Mouse (Mus musculus) CH12.LX (cell line): ENCODE data around the gene Pkib. TPM values are rescaled to one million over a fixed set of nuclear protein-coding genes. Genes with fewer than 3 reads are reported as not detected.

ENCODE experiments used
- DNase-seq: peaks from one replicate; pipeline ENCODE4 v3.0.0-alpha.2; 2013; ENCODE audit errors: extremely low read depth
- H3K27ac ChIP-seq: 2 replicates; pipeline ENCODE4 v1.5.1; 2012; ENCODE audit warnings: low read depth, mild to moderate bottlenecking, control low read depth, moderate library complexity; ENCODE audit not compliant: insufficient read depth
- H3K27me3 ChIP-seq: replicated peaks from 2 replicates; pipeline ENCODE3; 2012; ENCODE audit warnings: inconsistent platforms
- H3K36me3 ChIP-seq, 2 experiments: replicated peaks in 1 of 2; 2 replicates each; pipeline versions ENCODE3 to v1.6.1; 2012; ENCODE audit warnings: inconsistent platforms in 1 of 2, low read length in 1 of 2, mild to moderate bottlenecking in 1 of 2, mixed read lengths in 1 of 2, moderate library complexity in 1 of 2; ENCODE audit not compliant: control insufficient read depth in 1 of 2, insufficient read depth in 1 of 2
- H3K4me1 ChIP-seq, 2 experiments: 2 replicates each; pipeline ENCODE4 v1.6.1; 2012; ENCODE audit warnings: inconsistent platforms in 1 of 2, moderate library complexity in 1 of 2; ENCODE audit not compliant: insufficient read depth in 2 of 2, control insufficient read depth in 1 of 2
- H3K4me2 ChIP-seq: 2 replicates; pipeline ENCODE4 v1.6.1; 2012; ENCODE audit warnings: low read depth, mild to moderate bottlenecking, control low read depth; ENCODE audit not compliant: poor library complexity, insufficient read depth, severe bottlenecking
- H3K4me3 ChIP-seq, 3 experiments: fragments of 150-350 bp in 1 of 3; sonication (generic) in 1 of 3; replicated peaks in 1 of 3; 2 replicates each; pipeline versions ENCODE3 to v1.5.1; 2011 to 2012; ENCODE audit warnings: low read depth in 2 of 3, low read length in 2 of 3, mild to moderate bottlenecking in 2 of 3, moderate library complexity in 2 of 3, control low read depth in 1 of 3, improper control_type of control experiment in 1 of 3, inconsistent platforms in 1 of 3, mixed read lengths in 1 of 3; ENCODE audit not compliant: poor library complexity in 1 of 3
- H3K79me2 ChIP-seq: replicated peaks from 2 replicates; pipeline ENCODE4 v1.6.1; 2012; ENCODE audit warnings: mild to moderate bottlenecking, moderate library complexity; ENCODE audit not compliant: control insufficient read depth, poor library complexity, insufficient read depth, severe bottlenecking; ENCODE audit errors: extremely low read depth
- H3K9ac ChIP-seq: 2 replicates; pipeline ENCODE4 v1.6.1; 2012; ENCODE audit warnings: low read depth, mild to moderate bottlenecking, control low read depth, moderate library complexity; ENCODE audit not compliant: insufficient read depth
- H3K9me3 ChIP-seq: replicated peaks from 2 replicates; pipeline ENCODE3; 2012; ENCODE audit warnings: low read length, inconsistent platforms, mixed read lengths
- BHLHE40 ChIP-seq: IDR thresholded peaks from 2 replicates; pipeline ENCODE4 v1.6.1; 2011; ENCODE audit warnings: mild to moderate bottlenecking, low read depth, low read length, improper control_type of control experiment
- CTCF ChIP-seq, 2 experiments: IDR thresholded peaks in 1 of 2; conservative IDR thresholded peaks in 1 of 2; 2 replicates each; pipeline ENCODE4 v1.5.1; 2011 to 2012; ENCODE audit warnings: low read depth in 2 of 2, low read length in 2 of 2, improper control_type of control experiment in 1 of 2, inconsistent platforms in 1 of 2, mild to moderate bottlenecking in 1 of 2, moderate library complexity in 1 of 2
- E2F4 ChIP-seq: IDR thresholded peaks from 2 replicates; pipeline ENCODE4 v1.6.1; 2011; ENCODE audit warnings: low read depth, low read length, improper control_type of control experiment; ENCODE audit not compliant: insufficient replicate concordance
- ELF1 ChIP-seq: IDR thresholded peaks from 2 replicates; pipeline ENCODE4 v1.6.1; 2014; ENCODE audit warnings: low read depth, mild to moderate bottlenecking, inconsistent platforms, low read length, improper control_type of control experiment
- GABPA ChIP-seq: IDR thresholded peaks from 2 replicates; pipeline ENCODE4 v1.6.1; 2012; ENCODE audit warnings: low read depth, low read length, improper control_type of control experiment, inconsistent platforms; ENCODE audit not compliant: insufficient replicate concordance
- IRF4 ChIP-seq: IDR thresholded peaks from 2 replicates; pipeline ENCODE4 v1.6.1; 2014; ENCODE audit warnings: low read depth, mild to moderate bottlenecking, inconsistent platforms, low read length, improper control_type of control experiment
- KAT2A ChIP-seq: IDR thresholded peaks from 2 replicates; pipeline ENCODE4 v1.6.1; 2012; ENCODE audit warnings: low read length, improper control_type of control experiment, inconsistent platforms; ENCODE audit not compliant: insufficient replicate concordance
- MAFK ChIP-seq: IDR thresholded peaks from 2 replicates; pipeline ENCODE4 v1.6.1; 2011; ENCODE audit warnings: low read length, improper control_type of control experiment; ENCODE audit not compliant: insufficient replicate concordance
- MAZ ChIP-seq: IDR thresholded peaks from 2 replicates; pipeline ENCODE4 v1.6.1; 2012; ENCODE audit warnings: low read depth, mild to moderate bottlenecking, inconsistent platforms, low read length, improper control_type of control experiment, moderate library complexity
- MEF2A ChIP-seq: IDR thresholded peaks from 2 replicates; pipeline ENCODE4 v1.6.1; 2014; ENCODE audit warnings: low read depth, mild to moderate bottlenecking, inconsistent platforms, low read length, improper control_type of control experiment, borderline replicate concordance
- MYC ChIP-seq: IDR thresholded peaks from 2 replicates; pipeline ENCODE4 v1.6.1; 2011; ENCODE audit warnings: low read depth, mild to moderate bottlenecking, improper control_type of control experiment, low read length
- NRF1 ChIP-seq: IDR thresholded peaks from 2 replicates; pipeline ENCODE4 v1.6.1; 2014; ENCODE audit warnings: low read depth, mild to moderate bottlenecking, inconsistent platforms, low read length, improper control_type of control experiment, moderate library complexity
- POLR2A ChIP-seq: IDR thresholded peaks from 2 replicates; pipeline ENCODE4 v1.6.1; 2011; ENCODE audit warnings: low read depth, mild to moderate bottlenecking, improper control_type of control experiment, low read length
- POLR2AphosphoS2 ChIP-seq: IDR thresholded peaks from 2 replicates; pipeline ENCODE4 v1.6.1; 2011; ENCODE audit warnings: low read depth, low read length, improper control_type of control experiment
- RAD21 ChIP-seq: IDR thresholded peaks from 2 replicates; pipeline ENCODE4 v1.6.1; 2011; ENCODE audit warnings: low read depth, mild to moderate bottlenecking, low read length, improper control_type of control experiment, moderate library complexity
- RCOR1 ChIP-seq: conservative IDR thresholded peaks from 2 replicates; pipeline ENCODE4 v1.6.1; 2012; ENCODE audit warnings: low read depth, mild to moderate bottlenecking, inconsistent platforms, low read length, improper control_type of control experiment
- SIN3A ChIP-seq: IDR thresholded peaks from 2 replicates; pipeline ENCODE4 v1.6.1; 2012; ENCODE audit warnings: low read length, improper control_type of control experiment, inconsistent platforms
- SMC3 ChIP-seq: IDR thresholded peaks from 2 replicates; pipeline ENCODE4 v1.6.1; 2011; ENCODE audit warnings: low read depth, low read length, improper control_type of control experiment
- UBTF ChIP-seq: IDR thresholded peaks from 2 replicates; pipeline ENCODE4 v1.6.1; 2012; ENCODE audit warnings: low read depth, mild to moderate bottlenecking, inconsistent platforms, low read length, improper control_type of control experiment, moderate library complexity
- ZC3H11A ChIP-seq: IDR thresholded peaks from 2 replicates; pipeline ENCODE4 v1.6.1; 2012; ENCODE audit warnings: low read depth, mild to moderate bottlenecking, inconsistent platforms, low read length, improper control_type of control experiment
- ZNF384 ChIP-seq: IDR thresholded peaks from 2 replicates; pipeline ENCODE4 v1.6.1; 2012; ENCODE audit warnings: low read depth, low read length, improper control_type of control experiment, inconsistent platforms
- dilution Hi-C: fragments of 300-500 bp; cut with MboI; formaldehyde crosslinking; loops from 2 replicates; pipeline ENCODE4 v1.14.3; 2020; ENCODE audit warnings: low sequenced_read_pairs; ENCODE audit not compliant: extremely low pct_unique_long_range_greater_than_20kb, extremely low pct_ligation_motif_present
- in situ Hi-C: fragments of 300-500 bp; cut with MboI; formaldehyde crosslinking; loops from 3 replicates; pipeline ENCODE4 v1.14.3; 2019; ENCODE audit warnings: low sequenced_read_pairs, low pct_ligation_motif_present, low pct_unique_long_range_greater_than_20kb, mixed read lengths
- polyA plus RNA-seq: library from polyadenylated mRNA; unstranded; fragments of >175 nt; gene quantifications from 2 replicates; pipeline ENCODE4 v1.2.1, GENCODE M21; 2012; ENCODE audit warnings: low read depth; ENCODE audit not compliant: insufficient read length
- total RNA-seq, 2 experiments: library from RNA; depleted of rRNA; stranded (reverse); fragments of 300-350 nt in 1 of 2; fragments of >200 nt in 1 of 2; gene quantifications; 2 replicates each; pipeline ENCODE4 v1.2.3; 2012 to 2014

Gene Pkib
- total and polyA plus RNA-seq, 3 experiments: 1.3 to 4.1 (median 1.9) TPM

GRCm38 (mm10) chr10:57741351-57741750 is 109.6 kb downstream of the Pkib start:
- H3K9me3 ChIP-seq: no peaks in the 10 kb centered on the region
- dilution Hi-C loops: no loop called here
- in situ Hi-C loops: loop anchor here (25.0 kb wide), 2 partner anchors 179 to 279 kb away; no protein-coding TSS in a partner anchor
- H3K9ac ChIP-seq: no peak overlapping the region
- no peak for DNase-seq
- H3K4me3 ChIP-seq: no peak overlapping the region
- no peak for TF ChIP-seq POLR2A
- TF ChIP-seq MAZ: no peak
- no peak for TF ChIP-seq GABPA
- no peak for TF ChIP-seq CTCF (conservative IDR thresholded peaks at IDR 0.05 in 1 of 2, IDR thresholded peaks at IDR 0.05 in 1 of 2; ENCODE audit: low read depth in 2 of 2, low read length in 2 of 2)
- TF ChIP-seq ELF1: no peak
- no peak for TF ChIP-seq SMC3
- no peak for TF ChIP-seq ZNF384
- no peak overlapping the region for H3K27ac ChIP-seq
- H3K36me3 ChIP-seq: no peaks in the 10 kb centered on the region
- no peak overlapping the region for H3K4me2 ChIP-seq
- peaks cover 0 to 7% of the 10 kb centered on the region in 2 experiments; a peak in 2 of 4 replicates for H3K4me1 ChIP-seq
- H3K27me3 ChIP-seq: no peaks in the 10 kb centered on the region
- H3K79me2 ChIP-seq: no peaks in the 10 kb centered on the region

- DNase-seq: no peak
- H3K79me2 ChIP-seq: no peaks in the 10 kb centered on the region
- peaks cover 0 to 7% of the 10 kb centered on the region in 2 experiments; a peak in 2 of 4 replicates for H3K4me1 ChIP-seq
- dilution Hi-C loops (no loop called here), in situ Hi-C loops (loop anchor here (25.0 kb wide), 2 partner anchors 181 to 281 kb away; no protein-coding TSS in a partner anchor)
- no peaks in the 10 kb centered on the region for H3K27me3 ChIP-seq
- H3K4me3 ChIP-seq: no peak overlapping the region
- no peak overlapping the region for H3K4me2 ChIP-seq
- no peaks in the 10 kb centered on the region for H3K36me3 ChIP-seq
- H3K27ac ChIP-seq: no peak overlapping the region
- H3K9me3 ChIP-seq: no peaks in the 10 kb centered on the region
- H3K9ac ChIP-seq: no peak overlapping the region; the same call in 1 of the 2 replicates
- TF ChIP-seq IRF4 (no peak), CTCF (conservative IDR thresholded peaks at IDR 0.05 in 1 of 2, IDR thresholded peaks at IDR 0.05 in 1 of 2; ENCODE audit: low read depth in 2 of 2, low read length in 2 of 2) (no peak), POLR2AphosphoS2 (no peak), MEF2A (no peak), SMC3 (no peak), MYC (no peak), POLR2A (no peak), SIN3A (no peak), MAFK (no peak), E2F4 (no peak), BHLHE40 (no peak), NRF1 (no peak), KAT2A (no peak), RAD21 (no peak), RCOR1 (no peak), ZC3H11A (no peak), UBTF (no peak)
Measured at GRCm38 (mm10) chr10:57743045-57743444, 111.3 kb downstream of the Pkib start.
